Mouse (Mus musculus): ENCODE measurements around the gene Zc3h13. TPM values are rescaled to one million over a fixed set of nuclear protein-coding genes. Genes with fewer than 3 reads are reported as not detected.

Gene Zc3h13
- polyA plus RNA-seq, 1 experiment from 2014 or later: 31.3 TPM

- DNase-seq (ENCODE audit: low spot score): no peak
These were observed 39.2 kb downstream of the Zc3h13 start for GRCm38 (mm10) chr14:75323354-75323753.

- DNase-seq (ENCODE audit: low spot score): no peak
These were observed 43.9 kb downstream of the Zc3h13 start for GRCm38 (mm10) chr14:75328062-75328461.

- peak; percentile 29 for DNase-seq (ENCODE audit: low spot score)
These were observed 46.4 kb downstream of the Zc3h13 start for GRCm38 (mm10) chr14:75330621-75331020.

GRCm38 (mm10) chr14:75334321-75334720 lies 50.1 kb downstream of the Zc3h13 start:
- no peak for DNase-seq (ENCODE audit: low spot score)

GRCm38 (mm10) chr14:75337884-75338283 lies 53.7 kb downstream of the Zc3h13 start:
- DNase-seq (ENCODE audit: low spot score): no peak

- DNase-seq (ENCODE audit: low spot score): no peak
These were observed 61.9 kb downstream of the Zc3h13 start for GRCm38 (mm10) chr14:75346041-75346440.

GRCm38 (mm10) chr14:75351626-75352025 lies 67.5 kb downstream of the Zc3h13 start:
- DNase-seq (ENCODE audit: low spot score): no peak

- no peak for DNase-seq (ENCODE audit: low spot score)
These were observed 79.1 kb downstream of the Zc3h13 start for GRCm38 (mm10) chr14:75363316-75363715.

GRCm38 (mm10) chr14:75365301-75366035 lies 81.3 kb downstream of the Zc3h13 start:
- DNase-seq (ENCODE audit: low spot score): no peak

GRCm38 (mm10) chr14:75366741-75367140 lies 82.6 kb downstream of the Zc3h13 start:
- DNase-seq (ENCODE audit: low spot score): peak; percentile 41

- DNase-seq (ENCODE audit: low spot score): no peak
These were observed 83.3 kb downstream of the Zc3h13 start for GRCm38 (mm10) chr14:75367503-75367902.

- DNase-seq (ENCODE audit: low spot score): no peak
These were observed 85.7 kb downstream of the Zc3h13 start for GRCm38 (mm10) chr14:75369880-75370279.

GRCm38 (mm10) chr14:75375006-75375598 lies 90.9 kb downstream of the Zc3h13 start:
- DNase-seq (ENCODE audit: low spot score): no peak

- no peak for DNase-seq (ENCODE audit: low spot score)
These were observed 92.1 kb downstream of the Zc3h13 start for GRCm38 (mm10) chr14:75376256-75376655.

GRCm38 (mm10) chr14:75377612-75378011 lies 93.4 kb downstream of the Zc3h13 start:
- DNase-seq (ENCODE audit: low spot score): no peak

Small RNAs within 50 kb of the gene (microRNA-seq; reads per million reads assigned to microRNA genes)
- not detected for gene Gm44482 (ENCODE audit: borderline number of aligned reads)

Other genes with a start within 250 kb of the Zc3h13 start
- 0.06 and 0.09 TPM in 2 replicates for gene Lrrc63, start 153.5 kb upstream of the Zc3h13 start, polyA plus RNA-seq (2015; fragmentation: Nextera tagmentation; extraction: Ambion mirVana)
- gene Lcp1, start 153.3 kb upstream of the Zc3h13 start, polyA plus RNA-seq (2015; fragmentation: Nextera tagmentation; extraction: Ambion mirVana): 177 and 212 TPM in 2 replicates
- 0.34 TPM in 1 of 2 replicates, not detected in the other for gene Cpb2, start 42.1 kb upstream of the Zc3h13 start, polyA plus RNA-seq (2015; fragmentation: Nextera tagmentation; extraction: Ambion mirVana)
- gene Siah3, start 171.6 kb downstream of the Zc3h13 start, polyA plus RNA-seq (2015; fragmentation: Nextera tagmentation; extraction: Ambion mirVana): not detected in 2 replicates